Mouse (Mus musculus): ENCODE results near the gene Bcr.

The Bcr gene

GRCm38 (mm10) chr10:75176494-75176893 lies 116.1 kb downstream of the Bcr start:
- DNase-seq (ENCODE audit: low spot score in 2 of 2): no peak

DNA sequence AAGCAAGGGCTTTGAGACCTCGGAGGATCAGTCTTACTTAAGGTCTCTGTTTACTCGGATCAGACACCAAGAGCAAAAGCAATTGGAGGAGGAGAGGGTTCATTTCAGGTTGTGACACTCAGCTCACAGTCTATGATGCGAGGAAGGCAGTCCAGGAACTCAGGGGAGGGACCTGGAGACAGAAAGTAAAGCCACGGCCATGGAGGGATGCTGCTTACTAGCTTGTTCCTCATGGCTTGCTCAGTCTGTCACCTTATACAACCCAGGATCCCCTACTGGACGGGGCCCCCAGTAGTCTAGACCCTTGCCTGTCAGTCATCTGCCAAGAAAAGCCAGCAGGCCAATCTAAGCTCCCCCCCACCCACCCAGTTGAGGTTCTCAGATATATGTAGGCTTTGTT lies 118.5 kb downstream of the Bcr start:
- DNase-seq (ENCODE audit: low spot score in 2 of 2): no peak

GRCm38 (mm10) chr10:75182151-75182774 lies 121.9 kb downstream of the Bcr start:
- peak; percentile 57 to 73 for DNase-seq (ENCODE audit: low spot score in 2 of 2)

- DNase-seq (ENCODE audit: low spot score in 2 of 2): no peak
Measured at GRCm38 (mm10) chr10:75184826-75185225, 124.4 kb downstream of the Bcr start.

DNA sequence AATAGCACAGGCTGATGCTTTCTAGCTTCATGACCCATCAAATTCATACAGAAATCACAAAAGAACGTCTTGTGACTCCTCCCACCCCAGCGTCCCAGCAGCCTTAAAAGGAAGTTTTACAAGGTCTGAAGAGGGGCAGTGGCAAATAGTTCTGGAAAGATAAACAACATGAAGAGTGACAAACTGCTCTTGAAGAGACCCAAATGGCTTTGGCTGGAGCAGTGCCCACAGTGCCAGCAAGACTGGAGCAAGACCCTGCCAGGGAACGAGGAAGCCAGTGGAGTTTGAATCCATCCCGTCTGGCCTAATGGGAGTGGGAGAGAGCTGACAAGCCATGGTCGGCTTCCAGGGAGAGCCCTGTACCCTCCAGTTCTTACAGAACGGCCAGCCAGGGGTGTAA lies 126.2 kb downstream of the Bcr start:
- DNase-seq (ENCODE audit: low spot score in 2 of 2): no peak

GRCm38 (mm10) chr10:75187366-75188056 lies 127.1 kb downstream of the Bcr start:
- DNase-seq (ENCODE audit: low spot score in 2 of 2): no peak

DNA sequence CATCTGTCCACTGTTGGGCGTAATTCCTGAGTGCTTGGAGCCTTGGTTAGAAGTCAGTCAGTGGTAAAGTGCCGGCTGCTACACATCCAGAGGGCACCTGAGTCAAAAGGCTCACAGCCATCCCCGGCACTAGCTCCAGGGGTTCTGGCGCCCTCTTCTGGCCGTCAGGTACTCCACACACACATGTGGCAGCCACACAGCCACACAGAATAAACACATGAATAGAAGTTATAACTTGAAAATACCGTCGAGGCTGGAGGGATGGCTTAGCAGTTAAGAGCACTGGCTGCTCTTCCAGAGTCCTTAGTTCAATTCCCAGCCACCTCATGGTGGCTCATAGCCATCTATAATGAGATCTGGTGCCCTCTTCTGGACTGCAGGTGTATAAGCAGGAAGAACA lies 131.3 kb downstream of the Bcr start:
- no peak for DNase-seq (ENCODE audit: low spot score in 2 of 2)

- DNase-seq (ENCODE audit: low spot score in 2 of 2): no peak
Measured at GRCm38 (mm10) chr10:75197817-75198216, 137.4 kb downstream of the Bcr start.

DNA sequence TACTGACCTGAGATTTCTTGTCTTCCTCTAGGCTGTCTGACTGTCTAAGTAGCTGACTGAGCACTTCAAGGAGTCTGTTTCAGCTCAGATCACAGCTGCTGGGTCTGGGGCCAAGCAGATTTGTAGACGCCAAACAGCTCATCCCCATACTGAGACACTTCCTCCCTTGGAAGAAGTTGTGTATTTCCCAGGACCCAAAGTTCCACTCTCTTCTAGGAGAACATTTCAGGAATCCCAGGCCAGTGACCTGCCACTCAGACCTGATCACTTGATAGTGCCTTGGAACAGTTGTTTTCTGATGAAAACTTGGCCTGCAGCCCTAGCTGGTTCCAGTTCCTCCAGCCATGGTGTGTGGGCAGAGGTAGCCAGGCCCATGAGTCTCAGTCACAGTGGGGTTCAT lies 140.3 kb downstream of the Bcr start:
- no peak for DNase-seq (ENCODE audit: low spot score in 2 of 2)

DNA sequence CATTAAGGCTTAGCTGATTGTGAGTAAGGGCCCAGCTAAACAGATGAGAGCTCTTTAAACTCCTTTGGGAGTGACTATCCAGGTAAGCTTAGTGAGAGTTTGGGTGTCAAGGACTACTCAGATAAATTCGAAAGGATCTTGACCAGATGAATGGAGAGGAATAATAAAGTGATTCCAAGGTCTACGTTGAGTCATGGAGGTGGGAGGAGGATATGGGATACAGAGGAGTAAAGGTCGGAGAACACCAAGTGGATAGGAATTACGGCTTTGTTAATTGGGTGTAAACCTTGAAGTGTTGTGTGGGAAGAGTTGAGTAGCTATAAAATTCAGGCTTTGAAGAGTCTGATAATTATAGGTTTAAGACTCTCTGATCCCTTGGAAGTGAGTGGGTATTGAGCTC lies 145.8 kb downstream of the Bcr start:
- no peak for DNase-seq (ENCODE audit: low spot score in 2 of 2)

DNA sequence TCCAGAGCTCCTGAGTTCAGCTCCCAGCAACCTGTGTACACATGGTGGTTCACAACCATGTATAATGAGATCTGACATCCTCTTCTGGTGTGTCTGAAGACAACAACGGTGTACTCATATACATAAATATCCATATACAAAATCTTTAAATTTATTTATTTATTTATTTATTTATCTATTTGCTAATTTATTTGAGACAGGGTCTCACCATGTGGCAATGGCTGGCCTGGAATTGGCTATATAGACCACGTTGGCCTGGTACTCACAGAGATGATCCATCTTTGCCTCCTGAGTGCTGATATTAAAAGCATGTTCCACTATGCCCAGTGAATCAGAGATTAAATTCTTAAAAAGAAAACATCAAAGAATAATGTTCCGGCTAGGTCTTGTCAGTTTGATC lies 150.4 kb downstream of the Bcr start:
- DNase-seq (ENCODE audit: low spot score in 2 of 2): no peak

GRCm38 (mm10) chr10:75211807-75212645 lies 151.6 kb downstream of the Bcr start, which contains the start of gene Specc1l:
Gene Specc1l (plus strand): TSS chr10:75212073.
- peak; percentile 96 to 97 for DNase-seq (ENCODE audit: low spot score in 2 of 2)

- DNase-seq (ENCODE audit: low spot score in 2 of 2): no peak
Measured at GRCm38 (mm10) chr10:75212981-75213380, 152.6 kb downstream of the Bcr start.

GRCm38 (mm10) chr10:75220722-75221121 lies 160.3 kb downstream of the Bcr start:
- DNase-seq (ENCODE audit: low spot score in 2 of 2): no peak

DNA sequence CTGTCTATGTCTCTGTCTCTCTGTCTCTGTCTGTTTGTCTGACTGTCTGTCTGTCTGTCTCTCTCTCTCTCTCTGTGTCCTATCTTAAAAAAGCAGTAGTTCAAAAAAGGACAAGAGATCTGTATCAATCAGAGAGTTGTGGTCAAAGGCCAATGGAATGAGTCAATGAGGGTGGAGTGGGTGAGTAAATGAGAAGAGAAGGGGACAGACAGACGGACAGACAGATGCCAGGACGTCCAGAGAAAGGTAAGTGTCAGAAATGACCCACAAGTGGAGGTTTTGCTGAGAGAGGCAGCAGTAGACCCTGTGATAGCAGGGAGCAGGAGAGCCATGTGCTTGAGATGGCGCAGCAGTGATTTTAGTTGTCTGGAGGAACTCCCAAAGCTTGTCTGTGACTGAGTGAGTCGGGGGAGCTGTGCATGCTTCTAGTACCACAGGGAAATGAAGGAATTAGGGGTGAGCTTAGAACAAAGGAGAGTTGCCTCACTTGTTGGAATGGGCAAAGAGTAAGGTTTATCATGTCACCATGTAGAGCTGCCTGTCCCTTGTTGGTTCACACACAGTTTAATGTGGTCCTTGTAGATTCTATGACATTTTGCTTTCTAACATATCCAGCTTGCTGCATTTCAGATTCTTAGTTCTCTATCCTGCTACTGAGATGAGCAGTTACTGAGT lies 161.7 kb downstream of the Bcr start:
- DNase-seq (ENCODE audit: low spot score in 2 of 2): no peak

DNA sequence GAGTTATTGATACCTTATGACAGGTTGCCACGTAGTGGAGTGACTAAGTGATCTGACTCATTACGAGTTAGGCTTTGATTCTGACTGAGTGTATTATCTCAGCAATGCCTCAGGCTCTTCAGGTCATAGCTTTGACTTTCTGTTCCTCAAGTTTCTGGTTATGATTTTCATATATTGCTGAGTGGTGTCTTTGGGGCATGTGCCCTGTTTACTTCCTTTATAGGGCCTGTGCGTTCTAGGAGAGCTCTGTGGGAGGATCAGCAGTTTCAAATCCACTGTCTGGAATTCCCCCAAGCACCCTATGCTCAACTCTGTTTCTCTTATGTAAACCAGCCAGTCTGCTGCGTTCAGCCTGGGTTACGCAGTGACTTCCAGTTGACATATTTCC lies 162.2 kb downstream of the Bcr start:
- peak; percentile 23 to 72 for DNase-seq (ENCODE audit: low spot score in 2 of 2)

DNA sequence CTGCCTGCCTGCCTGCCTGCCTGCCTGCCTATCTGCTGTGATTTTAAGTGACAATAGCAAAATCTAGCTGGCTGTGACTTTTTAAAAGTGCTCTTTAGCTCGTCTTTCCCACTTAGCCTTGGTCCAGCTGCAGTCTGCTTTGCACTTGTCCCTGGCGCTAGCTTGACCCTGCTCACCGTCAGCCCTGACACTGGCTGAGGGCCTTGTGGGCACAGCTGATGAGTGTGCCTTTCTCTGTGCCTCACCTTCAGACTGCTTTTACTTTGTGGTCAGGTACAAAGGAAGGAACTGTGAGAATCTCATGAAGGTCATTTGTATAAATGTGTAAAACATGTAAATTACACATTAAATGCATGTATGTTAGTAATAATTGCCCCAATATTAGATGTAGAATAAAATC lies 163.8 kb downstream of the Bcr start:
- no peak for DNase-seq (ENCODE audit: low spot score in 2 of 2)

- DNase-seq (ENCODE audit: low spot score in 2 of 2): no peak
Measured at GRCm38 (mm10) chr10:75224630-75225029, 164.2 kb downstream of the Bcr start.

DNA sequence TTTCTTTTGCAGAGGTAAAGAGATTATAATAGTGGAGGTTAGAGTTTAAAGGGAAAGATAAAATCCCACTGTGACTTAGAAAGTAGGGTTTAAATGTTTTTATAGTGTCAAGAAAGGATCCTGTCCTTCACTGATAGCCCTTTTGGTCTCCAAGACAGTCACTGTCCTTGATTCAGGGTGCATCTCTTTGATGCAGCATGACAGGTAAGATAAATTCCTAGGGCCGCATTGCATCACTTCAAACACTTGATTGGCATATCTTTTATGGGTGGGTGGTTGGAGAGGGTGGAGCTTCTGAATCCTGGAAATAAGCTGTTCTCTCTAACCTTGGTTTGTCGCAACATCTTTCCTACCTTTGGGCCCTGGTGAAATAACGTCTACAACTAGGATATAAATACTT lies 167.0 kb downstream of the Bcr start:
- DNase-seq (ENCODE audit: low spot score in 2 of 2): no peak

- no peak for DNase-seq (ENCODE audit: low spot score in 2 of 2)
Measured at GRCm38 (mm10) chr10:75230572-75230971, 170.2 kb downstream of the Bcr start.

DNA sequence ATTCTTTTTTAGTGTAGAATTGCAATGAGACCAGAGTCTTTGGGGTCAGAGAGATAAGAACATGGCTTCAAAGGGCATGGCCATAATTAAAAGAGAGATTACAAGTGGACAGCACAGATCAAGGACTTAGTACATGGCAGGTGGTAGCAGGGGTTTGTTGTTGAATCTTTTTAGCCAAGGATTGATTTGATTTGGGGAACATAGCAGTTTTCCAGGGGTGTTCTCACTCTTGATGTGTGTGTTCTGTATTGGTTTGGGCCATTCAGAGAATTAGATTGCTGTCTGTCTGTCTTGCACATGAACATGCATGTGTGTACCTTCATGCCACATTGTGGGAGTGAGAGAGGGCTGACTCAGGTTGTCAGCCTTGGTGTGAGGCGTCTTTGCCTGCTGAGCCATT lies 171.5 kb downstream of the Bcr start:
- DNase-seq (ENCODE audit: low spot score in 2 of 2): no peak

- no peak for DNase-seq (ENCODE audit: low spot score in 2 of 2)
Measured at GRCm38 (mm10) chr10:75232612-75233155, 172.3 kb downstream of the Bcr start.
